Mouse (Mus musculus) lung, adult 2 months (tissue): ENCODE measurements at regions not wholly inside any gene's neighbourhood (a gene's known extent, or its start where the extent isn't known, plus 50 kb on each side); places are given as distances from the start of the nearest gene placed in this dataset.

Experiments used
- CTCF ChIP-seq: fragments of 200-500 bp; IDR thresholded peaks from 2 replicates; pipeline ENCODE4 v1.5.1; 2011; ENCODE audit warnings: mild to moderate bottlenecking, low read length, control low read depth; ENCODE audit not compliant: insufficient read depth
- POLR2A ChIP-seq: fragments of 200-500 bp; IDR thresholded peaks from 2 replicates; pipeline ENCODE4 v1.6.1; 2011; ENCODE audit warnings: low read depth, mild to moderate bottlenecking, control low read depth, low read length, borderline replicate concordance; ENCODE audit errors: extremely low read depth

- TF ChIP-seq CTCF, result no peak
- TF ChIP-seq POLR2A, result no peak
Measured at GRCm38 (mm10) chr13:56369600-56369999, 56.8 kb upstream of the Gm3045 start.
